Mouse (Mus musculus) stomach, postnatal 0 days (tissue): Measurements from ENCODE around the gene Mvp.

ENCODE experiments used
- CTCF ChIP-seq: IDR thresholded peaks from 2 replicates; pipeline ENCODE4 v1.5.1; 2016; ENCODE audit warnings: antibody characterized with exemption, low read depth, mild to moderate bottlenecking, moderate library complexity
- EP300 ChIP-seq: optimal IDR thresholded peaks from 2 replicates; pipeline ENCODE3; 2016; ENCODE audit warnings: antibody characterized with exemption

GRCm38 (mm10) chr7:127008239-127009019, 6.0 kb downstream of the Mvp start:
- no peak for TF ChIP-seq CTCF
- TF ChIP-seq EP300 = peak; percentile 50
